Mouse (Mus musculus): Measurements from ENCODE around the gene Rptor. TPM values are rescaled to one million over a fixed set of nuclear protein-coding genes. Genes with fewer than 3 reads are reported as not detected.

The Rptor gene
- polyA plus RNA-seq, 1 experiment from 2014 or later, result 13.2 TPM

DNA sequence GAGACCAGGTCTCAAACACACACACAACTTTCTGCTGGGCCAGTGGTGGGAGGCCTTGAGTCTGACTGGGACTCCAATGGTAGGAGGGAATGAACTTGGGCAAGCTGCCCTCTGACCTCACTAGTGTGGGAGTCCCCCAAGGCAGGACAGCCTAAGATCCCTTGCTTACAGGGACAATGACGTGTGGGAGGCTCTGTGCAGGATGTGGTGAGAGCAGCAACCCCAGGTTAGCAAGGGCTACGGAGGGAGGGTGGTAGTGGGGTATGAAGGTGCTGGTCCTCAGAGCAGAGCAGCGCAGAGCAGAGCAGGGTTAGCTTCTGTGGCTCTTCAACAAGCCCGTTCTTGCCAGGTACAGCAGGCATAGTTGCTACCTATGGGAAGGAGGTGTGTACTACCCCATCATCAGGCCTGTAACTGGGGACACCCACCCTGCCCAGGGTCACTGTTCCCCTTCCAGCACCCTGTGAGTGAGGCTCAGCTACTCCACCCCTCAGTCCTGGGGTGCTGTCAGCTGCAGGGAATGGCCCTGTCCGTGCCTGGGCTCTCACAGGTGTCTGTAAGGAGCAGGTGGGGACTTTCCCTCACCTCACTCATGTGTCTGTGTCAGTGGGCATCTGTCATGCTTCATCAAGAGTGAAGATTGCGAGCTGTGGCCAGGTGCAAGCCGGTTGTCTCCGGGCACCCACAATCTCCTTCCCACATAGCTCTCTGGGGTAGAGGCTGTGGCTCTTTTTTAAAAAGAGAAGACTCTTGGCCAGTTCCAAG, 331.3 kb downstream of the Rptor start:
- Histone ChIP-seq H3K27ac (ENCODE audit: low read depth, low read length) (no peak overlapping the region), H3K36me3 (ENCODE audit: control insufficient read depth, insufficient read depth, low read length) (no peaks in the 10 kb centered on the region), H3K9ac (ENCODE audit: low read depth, low read length) (no peak overlapping the region), H3K4me3 (ENCODE audit: low read depth, low read length) (no peak overlapping the region), H3K27me3 (replicated peaks; ENCODE audit: control insufficient read depth, insufficient read depth, low read length) (peaks cover 4% of the 10 kb centered on the region; the same call in 1 of the 2 replicates), H3K9me3 (ENCODE audit: control insufficient read depth, low read length) (no peaks in the 10 kb centered on the region), H3K4me1 (replicated peaks; ENCODE audit: control insufficient read depth, insufficient read depth, low read length) (peaks cover 23% of the 10 kb centered on the region), H3K4me2 (no peak overlapping the region)
- DNase-seq (ENCODE audit: low spot score) (no peak), ATAC-seq (replicated peaks; ENCODE audit: low FRiP score) (no peak)
- WGBS, result 80% methylated on average over 8 of the region's 8 CpGs

DNA sequence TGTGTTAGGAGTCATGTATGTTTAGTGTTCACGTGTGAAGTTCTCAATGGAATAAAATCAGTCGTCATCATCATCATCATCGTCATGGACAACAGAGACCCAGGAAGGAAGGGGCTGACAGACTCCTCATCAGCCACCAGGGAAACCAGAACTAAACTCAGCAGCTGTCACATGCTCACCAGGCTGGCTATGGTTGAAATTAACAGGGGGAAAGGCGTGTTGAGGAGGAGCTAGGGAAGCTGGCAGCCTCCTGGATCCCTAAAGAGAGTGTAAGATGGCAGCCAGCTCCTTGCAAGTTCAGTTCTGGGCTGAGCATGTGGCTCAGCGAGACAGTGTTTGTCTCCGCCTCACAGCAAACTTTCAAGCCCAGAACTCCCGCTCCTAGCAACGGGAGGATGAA, 332.1 kb downstream of the Rptor start:
- no peak overlapping the region for H3K27ac ChIP-seq (ENCODE audit: low read depth, low read length)
- H3K9ac ChIP-seq (ENCODE audit: low read depth, low read length), result no peak overlapping the region
- H3K9me3 ChIP-seq (ENCODE audit: control insufficient read depth, low read length), result no peaks in the 10 kb centered on the region
- no peak overlapping the region for H3K4me3 ChIP-seq (ENCODE audit: low read depth, low read length)
- 64% methylated on average over 8 of the region's 8 CpGs for WGBS
- peaks cover 4% of the 10 kb centered on the region; the same call in 1 of the 2 replicates for H3K27me3 ChIP-seq (replicated peaks; ENCODE audit: control insufficient read depth, insufficient read depth, low read length)
- peaks cover 28% of the 10 kb centered on the region for H3K4me1 ChIP-seq (replicated peaks; ENCODE audit: control insufficient read depth, insufficient read depth, low read length)
- H3K36me3 ChIP-seq (ENCODE audit: control insufficient read depth, insufficient read depth, low read length), result no peaks in the 10 kb centered on the region
- no peak for ATAC-seq (replicated peaks; ENCODE audit: low FRiP score)
- DNase-seq (ENCODE audit: low spot score), result no peak
- no peak overlapping the region for H3K4me2 ChIP-seq

DNA sequence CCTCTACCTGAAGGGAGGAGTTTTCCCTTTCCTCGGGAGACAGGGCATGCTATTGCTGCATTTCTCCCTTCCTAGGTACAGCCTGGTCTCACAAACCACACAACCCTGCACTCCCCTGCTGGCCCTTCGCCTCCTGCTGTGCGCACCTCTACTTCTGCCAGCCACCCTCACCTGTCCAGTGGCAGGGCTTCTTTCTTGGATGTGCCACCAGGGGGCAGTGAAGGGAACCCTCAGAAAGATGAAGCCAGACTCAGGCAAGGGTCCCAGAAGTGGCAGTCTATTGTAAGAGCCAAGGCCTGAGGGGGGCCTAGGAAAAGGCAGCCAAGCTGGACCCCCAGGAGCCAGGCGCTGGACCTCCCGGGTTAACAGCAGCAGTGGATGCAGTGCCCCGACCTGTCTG, 332.8 kb downstream of the Rptor start:
- Histone ChIP-seq H3K27me3 (replicated peaks; ENCODE audit: control insufficient read depth, insufficient read depth, low read length) (peaks cover 4% of the 10 kb centered on the region; the same call in 1 of the 2 replicates), H3K4me2 (no peak overlapping the region), H3K9ac (ENCODE audit: low read depth, low read length) (no peak overlapping the region), H3K4me1 (replicated peaks; ENCODE audit: control insufficient read depth, insufficient read depth, low read length) (peaks cover 30% of the 10 kb centered on the region), H3K27ac (ENCODE audit: low read depth, low read length) (no peak overlapping the region), H3K36me3 (ENCODE audit: control insufficient read depth, insufficient read depth, low read length) (no peaks in the 10 kb centered on the region), H3K9me3 (ENCODE audit: control insufficient read depth, low read length) (no peaks in the 10 kb centered on the region), H3K4me3 (ENCODE audit: low read depth, low read length) (no peak overlapping the region)
- DNase-seq (ENCODE audit: low spot score) (no peak), ATAC-seq (replicated peaks; ENCODE audit: low FRiP score) (no peak; the same call in 1 of the 2 replicates)
- WGBS, result 41% methylated on average over 6 of the region's 6 CpGs

DNA sequence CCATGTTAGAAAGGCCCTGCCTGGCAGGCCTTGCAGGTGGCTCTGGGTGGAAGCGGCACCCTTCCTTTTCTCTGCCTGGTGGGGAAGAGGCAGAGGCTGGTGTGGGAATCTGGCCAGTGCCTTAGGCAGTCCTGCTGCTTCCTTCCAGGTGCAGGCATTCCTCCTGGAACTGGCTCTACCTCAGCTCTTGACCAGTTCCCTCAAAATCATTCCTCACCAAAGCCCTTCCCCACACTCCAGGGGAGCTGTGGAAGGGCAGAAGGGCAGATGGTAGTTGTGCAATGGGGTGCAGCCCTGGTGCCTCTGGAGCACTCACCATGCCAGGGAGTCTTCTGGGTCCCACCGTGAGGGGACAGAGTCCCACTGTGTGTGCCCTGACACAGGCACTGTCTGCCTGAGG, 333.8 kb downstream of the Rptor start:
- Histone ChIP-seq H3K9me3 (ENCODE audit: control insufficient read depth, low read length) (no peaks in the 10 kb centered on the region), H3K27me3 (replicated peaks; ENCODE audit: control insufficient read depth, insufficient read depth, low read length) (peaks cover 4% of the 10 kb centered on the region; the same call in 1 of the 2 replicates), H3K4me3 (ENCODE audit: low read depth, low read length) (no peak overlapping the region), H3K4me1 (replicated peaks; ENCODE audit: control insufficient read depth, insufficient read depth, low read length) (peaks cover 33% of the 10 kb centered on the region), H3K27ac (ENCODE audit: low read depth, low read length) (no peak overlapping the region), H3K36me3 (ENCODE audit: control insufficient read depth, insufficient read depth, low read length) (no peaks in the 10 kb centered on the region), H3K4me2 (no peak overlapping the region), H3K9ac (ENCODE audit: low read depth, low read length) (no peak overlapping the region)
- DNase-seq (ENCODE audit: low spot score) (no peak), ATAC-seq (replicated peaks; ENCODE audit: low FRiP score) (no peak)
- WGBS, result 86% methylated on average over 2 of the region's 2 CpGs

DNA sequence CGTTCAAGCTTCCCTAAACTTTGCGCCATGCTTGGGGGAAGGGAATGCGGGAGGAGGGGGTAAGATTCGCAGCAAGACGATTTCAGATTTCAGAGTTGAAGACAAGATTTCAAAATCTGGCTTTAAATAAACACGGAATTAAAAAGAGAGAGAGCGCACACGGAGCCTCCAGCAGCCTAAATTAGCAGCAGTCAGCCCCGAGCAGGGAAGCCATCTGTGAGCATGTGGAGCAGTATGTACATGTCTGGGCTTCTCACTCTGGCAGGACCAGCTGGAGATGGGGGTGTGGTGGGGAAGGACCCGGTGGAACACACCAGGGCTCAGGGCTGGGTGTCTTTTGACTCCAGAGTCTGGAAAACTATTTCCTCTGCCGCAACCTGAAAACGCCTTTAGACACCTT, 334.5 kb downstream of the Rptor start:
- Histone ChIP-seq H3K9me3 (ENCODE audit: control insufficient read depth, low read length) (no peaks in the 10 kb centered on the region), H3K4me2 (no peak overlapping the region), H3K9ac (ENCODE audit: low read depth, low read length) (no peak overlapping the region), H3K4me1 (replicated peaks; ENCODE audit: control insufficient read depth, insufficient read depth, low read length) (peaks cover 41% of the 10 kb centered on the region), H3K27ac (ENCODE audit: low read depth, low read length) (no peak overlapping the region), H3K36me3 (ENCODE audit: control insufficient read depth, insufficient read depth, low read length) (no peaks in the 10 kb centered on the region), H3K27me3 (replicated peaks; ENCODE audit: control insufficient read depth, insufficient read depth, low read length) (peaks cover 4% of the 10 kb centered on the region; the same call in 1 of the 2 replicates), H3K4me3 (ENCODE audit: low read depth, low read length) (no peak overlapping the region)
- WGBS, result 53% methylated on average over 12 of the region's 12 CpGs
- DNase-seq (ENCODE audit: low spot score), result no peak
- ATAC-seq (replicated peaks; ENCODE audit: low FRiP score), result no peak

DNA sequence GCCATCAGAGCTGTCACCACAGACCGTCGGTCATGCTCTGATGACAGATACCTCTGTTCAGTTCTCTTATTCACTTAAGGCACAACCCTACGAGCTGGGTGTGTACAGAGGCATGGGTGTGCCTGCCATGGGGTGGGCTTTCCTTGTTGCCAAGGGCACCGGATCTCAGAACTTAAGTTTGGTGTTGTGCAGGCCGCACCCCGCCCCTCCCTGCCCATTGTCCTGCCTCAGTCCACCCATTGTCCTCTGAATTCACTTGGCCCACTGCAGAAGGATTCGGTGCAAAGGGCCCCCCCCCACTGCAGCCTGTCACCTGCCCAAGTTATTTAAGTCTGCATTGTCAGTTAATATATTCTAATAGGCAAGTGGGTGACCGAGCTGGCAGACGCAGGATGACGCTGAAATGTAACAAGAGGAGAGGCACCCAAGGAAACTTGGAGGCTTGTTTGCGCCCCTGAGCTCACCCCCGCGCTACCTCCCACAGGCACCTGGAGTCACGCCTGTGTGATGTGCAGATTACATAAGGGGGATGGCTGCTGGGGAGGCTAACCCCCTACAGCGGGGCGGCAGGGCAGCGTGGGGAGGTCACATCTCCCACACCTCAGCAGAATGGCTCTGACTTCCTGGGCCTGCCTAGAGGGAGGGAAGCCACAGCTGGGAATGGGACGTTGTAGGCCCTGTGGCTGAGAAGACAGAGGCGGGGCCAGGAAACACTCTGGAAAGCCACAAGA, 335.2 kb downstream of the Rptor start:
- Histone ChIP-seq H3K4me2 (peak overlapping the region; percentile 8), H3K9ac (ENCODE audit: low read depth, low read length) (no peak overlapping the region), H3K4me1 (replicated peaks; ENCODE audit: control insufficient read depth, insufficient read depth, low read length) (peaks cover 42% of the 10 kb centered on the region), H3K9me3 (ENCODE audit: control insufficient read depth, low read length) (no peaks in the 10 kb centered on the region), H3K4me3 (ENCODE audit: low read depth, low read length) (no peak overlapping the region), H3K27me3 (replicated peaks; ENCODE audit: control insufficient read depth, insufficient read depth, low read length) (peaks cover 4% of the 10 kb centered on the region; the same call in 1 of the 2 replicates), H3K27ac (ENCODE audit: low read depth, low read length) (peak overlapping the region; percentile 1; the same call in 1 of the 2 replicates), H3K36me3 (ENCODE audit: control insufficient read depth, insufficient read depth, low read length) (no peaks in the 10 kb centered on the region)
- no peak for DNase-seq (ENCODE audit: low spot score)
- WGBS, result 46% methylated on average over 19 of the region's 19 CpGs
- no peak for ATAC-seq (replicated peaks; ENCODE audit: low FRiP score)

DNA sequence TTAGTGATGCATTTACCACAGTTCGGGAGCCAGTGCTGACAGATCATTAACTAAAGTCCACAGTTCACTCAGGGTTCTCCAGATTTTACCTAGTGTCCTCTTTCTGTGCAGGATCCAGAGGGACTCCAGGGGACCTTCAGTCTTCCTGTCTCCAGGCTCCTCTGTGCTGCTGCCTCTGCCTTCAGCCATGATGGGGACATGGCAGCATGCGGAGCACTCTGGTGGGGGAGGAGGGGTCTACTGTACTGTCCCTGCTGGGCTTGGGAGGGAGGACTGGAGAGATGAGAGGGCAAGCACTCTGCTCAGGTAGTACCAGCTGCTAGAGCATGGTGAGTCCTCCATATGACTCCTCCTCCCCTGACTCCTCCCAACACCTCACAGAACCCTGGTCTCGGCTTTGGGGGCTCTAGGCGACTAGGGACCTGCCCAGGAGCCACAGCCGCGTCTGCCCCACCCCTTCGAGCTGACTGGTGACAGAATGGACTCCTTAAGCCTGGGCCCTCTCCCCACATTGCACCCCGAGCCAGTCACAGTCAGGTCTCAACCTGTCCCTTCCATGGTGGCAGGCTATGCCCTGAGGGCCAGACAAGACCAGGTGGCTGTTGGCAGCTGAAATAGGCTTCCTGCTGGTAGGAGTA, 336.5 kb downstream of the Rptor start:
- Histone ChIP-seq H3K4me1 (replicated peaks; ENCODE audit: control insufficient read depth, insufficient read depth, low read length) (peaks cover 44% of the 10 kb centered on the region), H3K36me3 (ENCODE audit: control insufficient read depth, insufficient read depth, low read length) (no peaks in the 10 kb centered on the region), H3K4me3 (ENCODE audit: low read depth, low read length) (no peak overlapping the region), H3K27ac (ENCODE audit: low read depth, low read length) (peak overlapping the region; percentile 1; the same call in 1 of the 2 replicates), H3K9ac (ENCODE audit: low read depth, low read length) (no peak overlapping the region), H3K27me3 (replicated peaks; ENCODE audit: control insufficient read depth, insufficient read depth, low read length) (peaks cover 4% of the 10 kb centered on the region; the same call in 1 of the 2 replicates), H3K9me3 (ENCODE audit: control insufficient read depth, low read length) (no peaks in the 10 kb centered on the region), H3K4me2 (peak overlapping the region; percentile 8)
- DNase-seq (ENCODE audit: low spot score) (no peak), ATAC-seq (replicated peaks; ENCODE audit: low FRiP score) (no peak)
- 67% methylated on average over 8 of the region's 8 CpGs for WGBS

DNA sequence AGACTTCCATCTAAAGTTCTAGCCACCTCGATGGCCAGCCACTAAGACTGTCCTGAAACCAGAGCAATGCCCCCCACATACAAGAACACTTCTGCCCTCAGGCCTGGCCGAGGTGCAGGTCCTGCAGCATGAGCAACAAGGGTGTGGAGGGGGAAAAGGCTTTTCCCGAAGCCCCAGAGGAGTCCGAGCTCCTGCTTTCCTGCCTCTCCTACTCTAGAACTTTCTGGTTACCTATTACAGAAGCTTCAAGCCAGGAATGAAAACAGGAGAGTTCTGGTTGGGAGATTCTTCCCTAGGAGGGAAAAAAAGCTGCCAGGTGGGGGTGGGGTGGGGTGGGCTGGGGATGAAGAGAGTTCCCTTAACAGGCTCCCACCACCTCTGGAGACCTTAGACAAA, 337.0 kb downstream of the Rptor start:
- no peaks in the 10 kb centered on the region for H3K9me3 ChIP-seq (ENCODE audit: control insufficient read depth, low read length)
- H3K27ac ChIP-seq (ENCODE audit: low read depth, low read length), result peak overlapping the region; percentile 1; the same call in 1 of the 2 replicates
- no peak overlapping the region for H3K4me2 ChIP-seq
- ATAC-seq (replicated peaks; ENCODE audit: low FRiP score) (no peak), DNase-seq (ENCODE audit: low spot score) (no peak)
- peaks cover 44% of the 10 kb centered on the region for H3K4me1 ChIP-seq (replicated peaks; ENCODE audit: control insufficient read depth, insufficient read depth, low read length)
- H3K9ac ChIP-seq (ENCODE audit: low read depth, low read length), result no peak overlapping the region
- H3K4me3 ChIP-seq (ENCODE audit: low read depth, low read length), result no peak overlapping the region
- H3K36me3 ChIP-seq (ENCODE audit: control insufficient read depth, insufficient read depth, low read length), result no peaks in the 10 kb centered on the region
- WGBS, result 59% methylated on average over 4 of the region's 4 CpGs
- H3K27me3 ChIP-seq (replicated peaks; ENCODE audit: control insufficient read depth, insufficient read depth, low read length), result peaks cover 4% of the 10 kb centered on the region; the same call in 1 of the 2 replicates

All from liver, embryonic 11.5 days (tissue).